Mouse (Mus musculus) stomach, embryonic 14.5 days (tissue): ENCODE results near the gene Gm21954. TPM values are rescaled to one million over a fixed set of nuclear protein-coding genes. Genes with fewer than 3 reads are reported as not detected.

Experiments used
- ATAC-seq: fragments of 200-750 bp; cut with Nextera tagmentation; 2 replicates; pipeline ENCODE4 v1.8.0; 2017; ENCODE audit warnings: low read depth, moderate TSS enrichment; ENCODE audit not compliant: insufficient number of reproducible peaks, insufficient read depth, low FRiP score
- H3K27ac ChIP-seq: fragments of 300-500 bp; sonication (generic); 2 replicates; pipeline ENCODE4 v1.5.1; 2014; ENCODE audit warnings: mild to moderate bottlenecking, low read length, moderate library complexity, mixed read lengths
- H3K27me3 ChIP-seq: fragments of 300-500 bp; sonication (generic); 2 replicates; pipeline ENCODE4 v1.6.1; 2014; ENCODE audit warnings: low read length, control low read depth, mixed read lengths; ENCODE audit not compliant: control insufficient read depth, insufficient read depth
- H3K36me3 ChIP-seq: fragments of 300-500 bp; sonication (generic); 2 replicates; pipeline ENCODE4 v1.6.1; 2014; ENCODE audit warnings: mild to moderate bottlenecking, control low read depth, low read length, moderate library complexity, mixed read lengths; ENCODE audit not compliant: control insufficient read depth, insufficient read depth
- H3K4me1 ChIP-seq: fragments of 300-500 bp; sonication (generic); 2 replicates; pipeline ENCODE4 v1.6.1; 2014; ENCODE audit warnings: low read length, control low read depth, mixed read lengths; ENCODE audit not compliant: control insufficient read depth, insufficient read depth
- H3K4me2 ChIP-seq: fragments of 300-500 bp; sonication (generic); replicated peaks from 2 replicates; pipeline ENCODE4 v1.6.1; 2014; ENCODE audit warnings: low read depth, low read length, control low read depth
- H3K4me3 ChIP-seq: fragments of 300-500 bp; sonication (generic); 2 replicates; pipeline ENCODE4 v1.5.1; 2014; ENCODE audit warnings: low read depth, low read length, control low read depth
- H3K9ac ChIP-seq: fragments of 300-500 bp; sonication (generic); replicated peaks from 2 replicates; pipeline ENCODE4 v1.6.1; 2014; ENCODE audit warnings: low read depth, mild to moderate bottlenecking, control low read depth, low read length, moderate library complexity, mixed read lengths
- H3K9me3 ChIP-seq: fragments of 300-500 bp; sonication (generic); 2 replicates; pipeline ENCODE4 v1.6.1; 2016; ENCODE audit warnings: low read depth, low read length, control low read depth; ENCODE audit not compliant: control insufficient read depth
- WGBS: fragments of 180-500 bp; shearing (Covaris S2); extraction: QIAGEN DNeasy Blood & Tissue Kit; methylation state at CpG from one replicate; pipeline ENCODE4 v1.1.7; 2014; 5-methylcytosine and 5-hydroxymethylcytosine counted together
- polyA plus RNA-seq: library from polyadenylated mRNA; unstranded; fragments of >200 nt; fragmentation: Nextera tagmentation; extraction: Ambion mirVana; gene quantifications from 2 replicates; pipeline ENCODE4 v1.2.1, GENCODE M21; 2014

The Gm21954 gene
- polyA plus RNA-seq, 1 experiment from 2014 or later = not detected

- ATAC-seq = no peak
These were observed 52.7 kb downstream of the Gm21954 start for GRCm38 (mm10) chr3:55419334-55419733.

DNA sequence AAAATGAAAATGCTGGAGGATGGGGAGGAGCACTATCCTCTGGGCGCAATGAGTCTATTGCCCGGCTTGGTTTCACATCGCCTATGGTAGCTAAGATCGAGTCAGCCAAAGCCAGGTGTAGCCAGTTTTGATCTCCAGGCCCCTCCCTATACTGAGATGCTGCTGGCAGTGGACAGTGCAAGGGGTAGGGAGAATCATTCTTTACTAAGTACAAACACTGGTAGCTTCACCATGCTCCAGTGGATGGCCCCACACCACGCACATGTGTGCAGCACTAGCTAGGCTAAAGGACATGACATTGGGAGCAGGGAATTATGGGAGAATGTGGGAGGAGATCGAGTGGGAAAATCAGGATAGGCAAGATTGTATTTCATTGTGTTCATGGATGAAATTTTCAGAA lies 53.2 kb downstream of the Gm21954 start:
- Histone ChIP-seq H3K4me3 (no peak overlapping the region), H3K9ac (no peak overlapping the region), H3K9me3 (no peaks in the 10 kb centered on the region), H3K4me1 (no peaks in the 10 kb centered on the region), H3K4me2 (no peak overlapping the region), H3K27me3 (no peaks in the 10 kb centered on the region), H3K27ac (no peak overlapping the region), H3K36me3 (no peaks in the 10 kb centered on the region)
- ATAC-seq = no peak
- WGBS = 68% methylated on average over 6 of the region's 6 CpGs

More at GRCm38 (mm10) chr3:55419334-55419733, 52.7 kb downstream of the Gm21954 start:
- no peaks in the 10 kb centered on the region for H3K9me3 ChIP-seq
- H3K4me3 ChIP-seq = no peak overlapping the region
- no peaks in the 10 kb centered on the region for H3K36me3 ChIP-seq
- no peak overlapping the region for H3K27ac ChIP-seq
- H3K4me1 ChIP-seq = no peaks in the 10 kb centered on the region
- no peak overlapping the region for H3K4me2 ChIP-seq
- 28% methylated on average over 3 of the region's 3 CpGs for WGBS
- H3K9ac ChIP-seq = no peak overlapping the region
- no peaks in the 10 kb centered on the region for H3K27me3 ChIP-seq

GRCm38 (mm10) chr3:55415527-55415950 lies 56.5 kb downstream of the Gm21954 start:
- H3K9ac ChIP-seq = no peak overlapping the region
- ATAC-seq = no peak

More at GRCm38 (mm10) chr3:55415527-55415950, 56.5 kb downstream of the Gm21954 start:
- Histone ChIP-seq H3K4me2 (peak overlapping the region; percentile 29; the same call in 1 of the 2 replicates), H3K4me1 (no peaks in the 10 kb centered on the region), H3K4me3 (no peak overlapping the region), H3K36me3 (no peaks in the 10 kb centered on the region), H3K27ac (no peak overlapping the region), H3K9me3 (no peaks in the 10 kb centered on the region; the same call in 1 of the 2 replicates), H3K27me3 (no peaks in the 10 kb centered on the region)
- WGBS = 22% methylated on average over 14 of the region's 14 CpGs

Other genes starting within 250 kb of the Gm21954 start
- 18.4 and 18.7 TPM in 2 replicates for gene Dclk1, start 229.8 kb downstream of the Gm21954 start, polyA plus RNA-seq